Mouse (Mus musculus) MEL-GATA-1-ER (cell line): Measurements from ENCODE around the gene Chmp4b.

ENCODE experiments used
- DNase-seq: peaks from one replicate; pipeline ENCODE4 v3.0.0-alpha.2; 2012; ENCODE audit warnings: low read depth; ENCODE audit errors: extremely low read depth

Chmp4b gene

GRCm38 (mm10) chr2:154717081-154717480 is 65.6 kb downstream of the Chmp4b start:
- no peak for DNase-seq

DNA sequence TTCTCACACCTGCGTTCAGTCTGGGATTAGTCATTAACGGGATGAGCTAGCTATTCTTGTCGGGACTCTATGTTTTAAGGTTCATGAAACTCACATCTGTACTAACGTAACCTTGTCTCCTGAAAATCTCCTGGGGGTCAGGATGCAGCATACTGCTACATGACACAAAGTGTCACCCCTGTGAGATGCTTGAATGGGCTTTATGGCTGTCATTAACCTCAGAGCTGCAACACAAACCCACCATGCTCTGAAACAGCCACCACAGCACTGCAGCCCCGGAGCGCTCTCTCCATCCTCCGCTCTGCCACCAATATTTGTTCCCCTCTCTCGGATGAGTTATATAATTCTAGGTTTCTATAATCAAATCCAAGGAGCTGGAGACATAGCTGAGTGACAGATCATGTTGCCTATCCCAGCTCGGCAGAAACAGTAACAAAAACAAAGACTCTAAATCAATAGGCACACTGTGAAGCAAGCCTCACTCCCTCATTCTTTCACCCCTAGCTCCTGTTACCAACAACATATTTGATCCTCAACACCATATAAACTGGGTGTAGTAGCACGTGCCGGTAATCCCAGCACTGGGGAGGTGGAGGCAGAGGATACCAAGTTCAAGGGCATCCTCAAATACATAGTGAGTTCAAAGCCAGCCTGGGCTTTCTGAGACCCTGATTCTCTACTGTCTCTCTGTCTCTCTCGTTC is 67.5 kb downstream of the Chmp4b start:
- DNase-seq = no peak

GRCm38 (mm10) chr2:154720315-154720714 is 68.8 kb downstream of the Chmp4b start:
- DNase-seq = no peak

GRCm38 (mm10) chr2:154723473-154723872 is 72.0 kb downstream of the Chmp4b start:
- DNase-seq = no peak

GRCm38 (mm10) chr2:154729737-154730136 is 78.2 kb downstream of the Chmp4b start:
- no peak for DNase-seq

GRCm38 (mm10) chr2:154730841-154731240 is 79.3 kb downstream of the Chmp4b start:
- no peak for DNase-seq

DNA sequence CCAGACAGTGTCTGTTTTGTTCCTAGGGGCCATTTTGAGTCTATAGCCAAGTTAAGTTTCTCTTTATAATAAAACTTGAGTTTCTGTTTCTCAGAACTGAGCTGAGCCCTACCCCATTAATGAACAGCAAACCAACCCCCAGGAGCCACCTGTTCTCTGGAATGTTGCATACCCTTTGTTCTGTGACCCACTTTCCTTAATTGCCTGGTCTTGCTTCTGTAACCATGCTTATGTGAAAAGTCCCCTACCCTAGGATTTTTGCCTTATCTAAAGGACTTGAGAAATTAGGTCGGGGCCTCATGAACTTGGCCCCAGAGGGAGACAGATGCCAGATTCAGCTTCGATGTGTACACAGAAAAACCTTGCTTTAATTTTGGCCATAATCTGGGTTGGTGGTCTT is 80.4 kb downstream of the Chmp4b start:
- no peak for DNase-seq

GRCm38 (mm10) chr2:154732503-154733141 is 81.1 kb downstream of the Chmp4b start:
- no peak for DNase-seq

DNA sequence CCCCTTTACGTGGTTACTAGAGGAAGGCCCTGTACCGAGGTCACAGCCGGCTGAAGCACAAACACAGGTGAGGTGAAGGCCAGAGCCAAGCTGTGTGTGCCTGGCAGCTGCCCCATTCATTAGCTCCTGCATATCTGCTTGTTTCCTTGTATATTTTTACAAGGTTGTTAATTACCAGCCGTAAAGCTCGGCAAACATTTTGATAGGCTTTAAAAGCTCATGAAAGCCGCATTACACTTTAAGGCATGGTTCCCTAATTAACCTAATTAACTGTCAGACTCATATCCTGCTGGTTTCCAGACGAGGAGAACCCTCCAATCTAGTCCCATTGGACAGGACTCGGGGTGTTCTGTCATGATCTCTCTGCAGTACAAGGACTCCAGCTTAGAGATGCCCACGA is 83.5 kb downstream of the Chmp4b start:
- no peak for DNase-seq

DNA sequence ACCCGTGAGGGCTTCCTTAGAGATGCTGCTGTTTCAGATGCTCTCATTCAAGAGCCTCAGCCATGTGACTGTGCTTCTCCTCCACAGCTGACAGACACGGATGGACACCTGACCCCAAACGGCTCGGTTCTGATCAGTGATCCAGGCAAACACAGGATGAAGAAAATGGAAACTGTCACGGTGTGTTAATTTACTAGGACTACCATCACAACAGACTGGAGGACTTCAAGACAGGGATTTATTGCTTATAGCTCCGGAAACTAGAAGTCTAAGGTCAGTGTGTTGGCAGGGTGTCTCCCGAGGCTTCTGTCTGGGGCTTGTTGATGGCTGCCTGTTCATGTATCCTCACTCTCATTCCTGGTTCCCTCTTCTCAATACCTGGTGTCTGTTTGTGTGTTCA is 83.9 kb downstream of the Chmp4b start:
- DNase-seq = no peak

DNA sequence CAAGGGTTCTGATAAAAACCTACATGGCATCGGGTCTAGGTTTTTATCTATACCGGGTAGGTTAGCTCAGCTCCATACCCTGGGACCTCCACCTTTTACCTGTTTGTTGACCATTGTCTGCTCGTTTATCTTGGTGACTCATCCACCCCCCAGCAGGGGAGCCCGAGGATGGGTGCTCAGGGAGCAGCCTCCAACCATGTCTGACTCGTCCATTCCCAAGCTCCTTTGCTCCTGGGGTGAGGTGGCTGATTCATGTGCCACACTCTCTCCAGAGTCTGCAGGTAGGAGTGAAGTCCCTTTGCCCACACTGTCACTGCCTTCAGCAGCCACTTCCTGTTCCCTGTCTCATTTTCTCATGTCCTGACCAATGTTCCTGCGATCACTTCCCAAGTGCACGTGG is 84.5 kb downstream of the Chmp4b start:
- DNase-seq = no peak

GRCm38 (mm10) chr2:154738621-154739020 is 87.1 kb downstream of the Chmp4b start:
- no peak for DNase-seq

DNA sequence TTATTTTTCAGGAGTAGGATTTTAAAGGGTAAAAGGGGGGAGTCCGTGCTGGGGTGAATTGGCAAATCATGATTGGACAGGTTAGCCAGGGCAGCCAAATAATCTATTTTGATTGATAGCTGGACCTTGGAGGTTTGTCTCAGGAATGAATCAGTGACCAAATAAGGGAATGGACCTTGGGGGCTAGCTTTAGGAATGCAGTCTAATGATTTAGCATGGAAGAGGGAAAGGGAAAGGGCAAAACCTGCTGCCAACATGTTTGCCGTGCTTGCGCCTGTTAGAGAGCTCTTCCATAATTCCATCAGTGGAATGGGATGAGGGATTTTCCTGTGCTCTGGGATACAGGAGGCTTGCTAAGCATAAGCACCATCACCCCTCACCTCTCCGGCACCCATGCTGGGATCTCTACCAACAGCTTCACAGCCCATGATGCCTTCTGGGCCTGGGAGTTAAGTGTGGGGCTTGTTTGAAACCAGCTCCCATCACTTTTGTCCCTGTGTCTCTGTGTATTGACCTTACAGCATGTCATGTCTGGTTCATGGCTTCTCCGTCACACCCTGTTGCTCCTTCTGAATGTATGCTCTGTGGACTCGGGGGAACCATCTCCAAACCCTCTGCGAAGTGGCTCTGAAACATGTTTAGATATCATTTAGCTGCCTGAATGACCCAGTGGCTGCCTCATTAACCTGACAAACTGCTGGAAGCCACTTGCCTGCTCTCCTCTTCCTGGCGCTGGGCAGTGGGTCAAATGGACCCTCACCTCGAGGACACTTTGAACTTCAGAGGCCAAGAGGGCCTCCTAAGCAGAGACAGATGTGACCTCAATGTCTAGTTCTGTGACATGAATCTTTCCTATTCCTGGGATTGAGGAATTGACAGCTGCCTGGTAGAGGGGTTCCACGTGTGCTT is 91.7 kb downstream of the Chmp4b start:
- DNase-seq = no peak

- DNase-seq = no peak
These were observed 92.4 kb downstream of the Chmp4b start for GRCm38 (mm10) chr2:154743915-154744314.
